Mouse (Mus musculus): ENCODE measurements around the gene Fbxo39. TPM values are rescaled to one million over a fixed set of nuclear protein-coding genes. Genes with fewer than 3 reads are reported as not detected.

Fbxo39 gene
- polyA plus RNA-seq, 1 experiment = 112 TPM

- Histone ChIP-seq H3K36me3 (ENCODE audit: control insufficient read depth, insufficient read depth, low read length) (no peaks in the 10 kb centered on the region), H3K4me1 (ENCODE audit: control insufficient read depth, insufficient read depth, low read length) (no peaks in the 10 kb centered on the region), H3K4me3 (ENCODE audit: control insufficient read depth, low read depth, low read length) (peak overlapping the region; percentile 78; the same call in 1 of the 2 replicates), H3K27me3 (ENCODE audit: control insufficient read depth, insufficient read depth, low read length) (no peaks in the 10 kb centered on the region), H3K27ac (ENCODE audit: control insufficient read depth, insufficient read depth, low read depth, low read length) (no peak overlapping the region)
- TF ChIP-seq CTCF (IDR thresholded peaks at IDR 0.05; ENCODE audit: control insufficient read depth, insufficient read depth, insufficient replicate concordance, low read depth, low read length) (no peak), POLR2A (IDR thresholded peaks at IDR 0.05; ENCODE audit: control insufficient read depth, low read depth, low read length) (no peak)
Observed at GRCm38 (mm10) chr11:72281143-72281851, 32.9 kb upstream of the Fbxo39 start.

GRCm38 (mm10) chr11:72281852-72282400 lies 32.3 kb upstream of the Fbxo39 start:
- Histone ChIP-seq H3K27ac (ENCODE audit: control insufficient read depth, insufficient read depth, low read depth, low read length) (no peak overlapping the region), H3K4me3 (ENCODE audit: control insufficient read depth, low read depth, low read length) (peak overlapping the region; percentile 66), H3K27me3 (ENCODE audit: control insufficient read depth, insufficient read depth, low read length) (no peaks in the 10 kb centered on the region), H3K4me1 (ENCODE audit: control insufficient read depth, insufficient read depth, low read length) (no peaks in the 10 kb centered on the region), H3K36me3 (ENCODE audit: control insufficient read depth, insufficient read depth, low read length) (no peaks in the 10 kb centered on the region)
- TF ChIP-seq CTCF (IDR thresholded peaks at IDR 0.05; ENCODE audit: control insufficient read depth, insufficient read depth, insufficient replicate concordance, low read depth, low read length) = no peak
- no peak for TF ChIP-seq POLR2A (IDR thresholded peaks at IDR 0.05; ENCODE audit: control insufficient read depth, low read depth, low read length)

- H3K4me3 ChIP-seq (ENCODE audit: control insufficient read depth, low read depth, low read length) = no peak overlapping the region
- TF ChIP-seq CTCF (IDR thresholded peaks at IDR 0.05; ENCODE audit: control insufficient read depth, insufficient read depth, insufficient replicate concordance, low read depth, low read length) = no peak
- no peaks in the 10 kb centered on the region for H3K36me3 ChIP-seq (ENCODE audit: control insufficient read depth, insufficient read depth, low read length)
- no peak overlapping the region for H3K27ac ChIP-seq (ENCODE audit: control insufficient read depth, insufficient read depth, low read depth, low read length)
- no peaks in the 10 kb centered on the region for H3K27me3 ChIP-seq (ENCODE audit: control insufficient read depth, insufficient read depth, low read length)
- no peaks in the 10 kb centered on the region for H3K4me1 ChIP-seq (ENCODE audit: control insufficient read depth, insufficient read depth, low read length)
Observed at GRCm38 (mm10) chr11:72283486-72284224, 30.6 kb upstream of the Fbxo39 start.

GRCm38 (mm10) chr11:72284532-72285182 lies 29.6 kb upstream of the Fbxo39 start:
- H3K27ac ChIP-seq (ENCODE audit: control insufficient read depth, insufficient read depth, low read depth, low read length) = no peak overlapping the region
- no peaks in the 10 kb centered on the region for H3K4me1 ChIP-seq (ENCODE audit: control insufficient read depth, insufficient read depth, low read length)
- H3K36me3 ChIP-seq (ENCODE audit: control insufficient read depth, insufficient read depth, low read length) = no peaks in the 10 kb centered on the region
- no peak overlapping the region for H3K4me3 ChIP-seq (ENCODE audit: control insufficient read depth, low read depth, low read length)
- TF ChIP-seq CTCF (IDR thresholded peaks at IDR 0.05; ENCODE audit: control insufficient read depth, insufficient read depth, insufficient replicate concordance, low read depth, low read length) (no peak), POLR2A (IDR thresholded peaks at IDR 0.05; ENCODE audit: control insufficient read depth, low read depth, low read length) (no peak)
- H3K27me3 ChIP-seq (ENCODE audit: control insufficient read depth, insufficient read depth, low read length) = no peaks in the 10 kb centered on the region

GRCm38 (mm10) chr11:72285971-72286480 lies 28.2 kb upstream of the Fbxo39 start:
- Histone ChIP-seq H3K27ac (ENCODE audit: control insufficient read depth, insufficient read depth, low read depth, low read length) (no peak overlapping the region), H3K4me3 (ENCODE audit: control insufficient read depth, low read depth, low read length) (no peak overlapping the region), H3K27me3 (ENCODE audit: control insufficient read depth, insufficient read depth, low read length) (no peaks in the 10 kb centered on the region), H3K4me1 (ENCODE audit: control insufficient read depth, insufficient read depth, low read length) (no peaks in the 10 kb centered on the region), H3K36me3 (ENCODE audit: control insufficient read depth, insufficient read depth, low read length) (no peaks in the 10 kb centered on the region)
- TF ChIP-seq POLR2A (IDR thresholded peaks at IDR 0.05; ENCODE audit: control insufficient read depth, low read depth, low read length) (no peak), CTCF (IDR thresholded peaks at IDR 0.05; ENCODE audit: control insufficient read depth, insufficient read depth, insufficient replicate concordance, low read depth, low read length) (no peak)

GRCm38 (mm10) chr11:72286651-72287050 lies 27.6 kb upstream of the Fbxo39 start:
- Histone ChIP-seq H3K4me1 (ENCODE audit: control insufficient read depth, insufficient read depth, low read length) (no peaks in the 10 kb centered on the region), H3K27ac (ENCODE audit: control insufficient read depth, insufficient read depth, low read depth, low read length) (no peak overlapping the region), H3K36me3 (ENCODE audit: control insufficient read depth, insufficient read depth, low read length) (no peaks in the 10 kb centered on the region), H3K4me3 (ENCODE audit: control insufficient read depth, low read depth, low read length) (no peak overlapping the region), H3K27me3 (ENCODE audit: control insufficient read depth, insufficient read depth, low read length) (no peaks in the 10 kb centered on the region)
- TF ChIP-seq POLR2A (IDR thresholded peaks at IDR 0.05; ENCODE audit: control insufficient read depth, low read depth, low read length) (no peak), CTCF (IDR thresholded peaks at IDR 0.05; ENCODE audit: control insufficient read depth, insufficient read depth, insufficient replicate concordance, low read depth, low read length) (no peak)

GRCm38 (mm10) chr11:72287126-72287525 lies 27.1 kb upstream of the Fbxo39 start:
- H3K4me1 ChIP-seq (ENCODE audit: control insufficient read depth, insufficient read depth, low read length) = no peaks in the 10 kb centered on the region
- TF ChIP-seq POLR2A (IDR thresholded peaks at IDR 0.05; ENCODE audit: control insufficient read depth, low read depth, low read length) (no peak), CTCF (IDR thresholded peaks at IDR 0.05; ENCODE audit: control insufficient read depth, insufficient read depth, insufficient replicate concordance, low read depth, low read length) (no peak)
- H3K27me3 ChIP-seq (ENCODE audit: control insufficient read depth, insufficient read depth, low read length) = no peaks in the 10 kb centered on the region
- no peak overlapping the region for H3K4me3 ChIP-seq (ENCODE audit: control insufficient read depth, low read depth, low read length)
- no peak overlapping the region for H3K27ac ChIP-seq (ENCODE audit: control insufficient read depth, insufficient read depth, low read depth, low read length)
- H3K36me3 ChIP-seq (ENCODE audit: control insufficient read depth, insufficient read depth, low read length) = no peaks in the 10 kb centered on the region
